Mouse (Mus musculus): Measurements from ENCODE around the gene Cbx4.

GRCm38 (mm10) chr11:119111345-119111744 is 25.3 kb upstream of the Cbx4 start:
- TF ChIP-seq CTCF (IDR thresholded peaks at IDR 0.05; ENCODE audit: low read depth, low read length) = no peak
- TF ChIP-seq POLR2A (IDR thresholded peaks at IDR 0.05; ENCODE audit: insufficient read depth, low read length) = no peak
- TF ChIP-seq EP300 (IDR thresholded peaks at IDR 0.05; ENCODE audit: insufficient read depth, low read depth, low read length) = no peak

Data from ES-Bruce4 (cell line).